Mouse (Mus musculus) lung, postnatal 0 days (tissue): ENCODE measurements around the gene Grik1.

ENCODE experiments used
- CTCF ChIP-seq: IDR thresholded peaks from 2 replicates; pipeline ENCODE4 v1.5.1; 2016; ENCODE audit warnings: antibody characterized with exemption, mild to moderate bottlenecking
- EP300 ChIP-seq: IDR thresholded peaks from 2 replicates; pipeline ENCODE4 v1.6.1; 2016; ENCODE audit warnings: antibody characterized with exemption, mild to moderate bottlenecking, control low read depth

DNA sequence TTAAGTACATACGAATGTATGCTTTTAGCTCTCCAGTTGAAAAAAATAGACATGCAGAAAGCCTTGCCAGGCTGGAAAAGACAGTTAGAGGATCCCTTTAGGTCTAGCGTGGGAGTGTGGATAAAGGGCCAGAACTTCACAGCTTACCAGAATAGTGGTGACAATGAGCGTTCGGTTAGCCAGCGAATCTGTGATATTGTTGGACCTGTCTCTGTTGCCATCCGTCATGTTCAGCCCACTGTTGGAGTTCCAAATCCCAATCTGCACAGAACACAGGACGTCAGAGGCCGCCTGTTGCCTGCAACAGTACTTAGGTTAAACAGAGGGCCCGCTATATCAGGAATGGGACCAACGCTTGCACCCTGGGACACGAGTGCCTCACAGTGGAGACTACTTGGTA is 340.2 kb downstream of the Grik1 start:
- TF ChIP-seq CTCF (no peak), EP300 (no peak)
